Mouse (Mus musculus): Measurements from ENCODE around the gene Sst. TPM values are rescaled to one million over a fixed set of nuclear protein-coding genes. Genes with fewer than 3 reads are reported as not detected.
"Not testable (repeated sequence)": the region's sequence is repeated elsewhere in the genome, so short reads cannot be mapped to it uniquely, and the experiment has no call there.

The Sst gene
- total and polyA plus RNA-seq, 2 experiments from 2014 or later, result 230 to 516 TPM

DNA sequence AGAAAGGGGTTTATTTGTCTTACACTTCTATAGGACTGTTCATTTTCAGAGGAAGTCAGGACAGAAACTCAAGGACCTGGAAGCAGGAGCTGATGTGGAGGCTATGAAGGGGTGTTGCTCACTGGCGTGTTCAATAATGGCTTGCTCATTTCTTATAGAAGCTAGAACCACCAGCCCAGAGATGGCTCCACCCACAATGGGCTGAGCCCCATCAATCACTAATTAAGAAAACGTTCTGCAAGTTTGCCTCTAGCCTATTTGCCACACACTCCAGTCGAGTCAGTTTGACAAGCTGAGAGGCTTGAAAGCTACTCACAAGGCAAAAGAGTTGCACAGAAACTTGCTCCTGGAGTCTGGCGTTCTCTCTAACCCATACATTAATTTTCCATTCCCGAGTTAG lies 30.9 kb upstream of the Sst start:
- no peak for TF ChIP-seq CTCF (IDR thresholded peaks at IDR 0.05; ENCODE audit: low read depth)
- Histone ChIP-seq H3K4me2 (ENCODE audit: low read depth) (no peak overlapping the region), H3K36me3 (ENCODE audit: insufficient read depth) (no peaks in the 10 kb centered on the region), H3K27ac (ENCODE audit: low read depth, low read length) (no peak overlapping the region), H3K9me3 (ENCODE audit: low read length) (no peaks in the 10 kb centered on the region), H3K4me3 (ENCODE audit: low read depth, low read length) (no peak overlapping the region), H3K27me3 (ENCODE audit: insufficient read depth, low read length) (no peaks in the 10 kb centered on the region), H3K9ac (no peak overlapping the region), H3K4me1 (ENCODE audit: insufficient read depth) (no peaks in the 10 kb centered on the region)
- 57% methylated on average over 5 of the region's 5 CpGs for WGBS
- ATAC-seq (no peak), DNase-seq (no peak)

DNA sequence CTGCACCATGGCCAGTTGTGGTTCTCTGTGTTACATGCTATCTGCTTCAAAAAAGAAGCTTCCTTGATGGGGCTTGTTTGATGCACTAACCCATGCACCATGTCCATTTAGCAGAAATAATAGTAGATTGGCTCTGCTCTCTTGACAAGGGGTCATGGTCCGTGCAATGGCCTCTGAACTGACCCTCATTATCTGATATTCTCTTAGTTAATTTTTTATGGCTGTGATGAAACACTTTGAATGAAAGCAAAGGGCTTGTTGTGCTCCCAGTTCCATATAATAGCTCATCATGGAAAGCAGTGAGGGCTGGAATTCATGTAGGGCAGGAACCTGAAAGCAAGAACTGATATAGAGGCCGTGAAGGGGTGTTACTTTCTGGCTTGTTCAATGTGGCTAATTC lies 28.7 kb upstream of the Sst start:
- Histone ChIP-seq H3K36me3 (ENCODE audit: insufficient read depth) (no peaks in the 10 kb centered on the region), H3K27ac (ENCODE audit: low read depth, low read length) (no peak overlapping the region), H3K27me3 (ENCODE audit: insufficient read depth, low read length) (no peaks in the 10 kb centered on the region), H3K9ac (no peak overlapping the region), H3K9me3 (ENCODE audit: low read length) (no peaks in the 10 kb centered on the region), H3K4me2 (ENCODE audit: low read depth) (no peak overlapping the region), H3K4me1 (ENCODE audit: insufficient read depth) (no peaks in the 10 kb centered on the region), H3K4me3 (ENCODE audit: low read depth, low read length) (no peak overlapping the region)
- no peak for TF ChIP-seq CTCF (IDR thresholded peaks at IDR 0.05; ENCODE audit: low read depth)
- 83% methylated on average over 2 of the region's 2 CpGs for WGBS
- ATAC-seq (no peak), DNase-seq (no peak)

DNA sequence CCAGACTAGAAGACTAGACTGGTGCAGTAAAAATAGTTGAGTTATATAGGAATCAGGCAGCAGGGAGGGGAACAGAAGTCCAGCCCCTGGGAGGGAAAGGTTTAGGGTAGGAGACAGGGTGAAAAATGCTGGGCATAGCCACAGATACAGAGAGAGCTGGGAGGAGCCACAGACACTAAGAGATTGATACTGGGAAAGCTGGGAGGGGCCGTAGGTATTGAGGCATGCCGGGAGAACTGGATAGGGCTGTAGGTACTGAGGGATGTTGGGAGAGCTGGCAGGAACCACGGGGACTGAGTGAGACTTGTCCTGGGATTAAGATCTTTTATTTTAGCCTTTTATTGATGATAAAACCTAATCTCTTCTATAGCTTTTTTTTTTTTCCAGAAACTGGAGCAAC lies 22.6 kb upstream of the Sst start:
- H3K36me3 ChIP-seq (ENCODE audit: insufficient read depth), result no peaks in the 10 kb centered on the region
- H3K27ac ChIP-seq (ENCODE audit: low read depth, low read length), result no peak overlapping the region
- no peak overlapping the region for H3K4me2 ChIP-seq (ENCODE audit: low read depth)
- no peaks in the 10 kb centered on the region for H3K27me3 ChIP-seq (ENCODE audit: insufficient read depth, low read length)
- no peaks in the 10 kb centered on the region for H3K9me3 ChIP-seq (ENCODE audit: low read length)
- DNase-seq, result no peak
- no peaks in the 10 kb centered on the region for H3K4me1 ChIP-seq (ENCODE audit: insufficient read depth)
- 52% methylated on average over 3 of the region's 3 CpGs for WGBS
- H3K4me3 ChIP-seq (ENCODE audit: low read depth, low read length), result no peak overlapping the region
- TF ChIP-seq CTCF (IDR thresholded peaks at IDR 0.05; ENCODE audit: low read depth), result no peak
- H3K9ac ChIP-seq, result no peak overlapping the region
- ATAC-seq, result no peak

DNA sequence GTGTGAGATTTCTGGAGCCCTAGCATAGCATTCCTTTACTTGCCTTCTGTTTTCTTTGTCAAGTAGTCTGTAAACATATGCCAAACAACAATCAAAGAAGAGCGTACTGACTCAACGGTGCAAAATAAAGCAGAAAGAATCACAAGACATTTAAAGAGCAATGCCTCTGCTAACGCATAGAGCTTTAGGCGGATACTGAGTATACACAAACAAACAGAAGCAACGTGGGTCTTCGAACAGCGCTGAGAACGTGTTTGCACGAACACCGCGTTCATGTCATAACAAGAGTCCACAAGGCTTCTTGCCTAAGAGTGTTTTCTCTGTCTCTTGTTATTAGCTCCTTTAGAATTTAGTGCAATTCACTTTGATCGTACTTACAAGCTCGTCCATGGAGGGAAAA lies 22.0 kb upstream of the Sst start:
- no peak; the same call in 1 of the 2 replicates for ATAC-seq
- no peak for TF ChIP-seq CTCF (IDR thresholded peaks at IDR 0.05; ENCODE audit: low read depth)

DNA sequence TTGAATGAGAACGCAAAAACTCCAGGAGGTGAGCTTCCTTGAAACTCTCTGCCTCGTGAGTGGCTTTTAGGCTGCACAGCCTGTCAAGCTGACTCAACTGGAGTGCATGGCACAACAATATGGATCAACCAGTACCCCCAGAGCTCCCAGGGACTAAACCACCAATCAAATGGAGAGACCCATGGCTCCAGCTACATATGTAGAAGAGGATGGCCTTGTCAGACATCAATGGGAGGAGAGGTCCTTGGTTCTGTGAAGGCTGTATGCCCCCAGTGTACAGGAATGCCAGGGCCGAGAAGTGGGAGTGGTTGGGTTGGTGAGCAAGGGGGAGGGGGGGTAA lies 18.2 kb upstream of the Sst start:
- H3K9ac ChIP-seq; H3K4me1 ChIP-seq (ENCODE audit: insufficient read depth); H3K4me3 ChIP-seq (ENCODE audit: low read depth, low read length); DNase-seq; H3K4me2 ChIP-seq (ENCODE audit: low read depth); H3K36me3 ChIP-seq (ENCODE audit: insufficient read depth); ATAC-seq; H3K27me3 ChIP-seq (ENCODE audit: insufficient read depth, low read length); H3K27ac ChIP-seq (ENCODE audit: low read depth, low read length); H3K9me3 ChIP-seq (ENCODE audit: low read length): not testable (repeated sequence)
- 85% methylated on average over 3 of the region's 3 CpGs for WGBS

More for the DNA sequence above, 22.0 kb upstream of the Sst start:
- Histone ChIP-seq H3K9me3 (ENCODE audit: low read length) (no peaks in the 10 kb centered on the region), H3K9ac (no peak overlapping the region), H3K27me3 (ENCODE audit: insufficient read depth, low read length) (no peaks in the 10 kb centered on the region), H3K36me3 (ENCODE audit: insufficient read depth) (no peaks in the 10 kb centered on the region), H3K4me2 (ENCODE audit: low read depth) (no peak overlapping the region), H3K27ac (ENCODE audit: low read depth, low read length) (no peak overlapping the region), H3K4me1 (ENCODE audit: insufficient read depth) (no peaks in the 10 kb centered on the region), H3K4me3 (ENCODE audit: low read depth, low read length) (no peak overlapping the region)
- WGBS, result 62% methylated on average over 13 of the region's 13 CpGs
- DNase-seq, result no peak

DNA sequence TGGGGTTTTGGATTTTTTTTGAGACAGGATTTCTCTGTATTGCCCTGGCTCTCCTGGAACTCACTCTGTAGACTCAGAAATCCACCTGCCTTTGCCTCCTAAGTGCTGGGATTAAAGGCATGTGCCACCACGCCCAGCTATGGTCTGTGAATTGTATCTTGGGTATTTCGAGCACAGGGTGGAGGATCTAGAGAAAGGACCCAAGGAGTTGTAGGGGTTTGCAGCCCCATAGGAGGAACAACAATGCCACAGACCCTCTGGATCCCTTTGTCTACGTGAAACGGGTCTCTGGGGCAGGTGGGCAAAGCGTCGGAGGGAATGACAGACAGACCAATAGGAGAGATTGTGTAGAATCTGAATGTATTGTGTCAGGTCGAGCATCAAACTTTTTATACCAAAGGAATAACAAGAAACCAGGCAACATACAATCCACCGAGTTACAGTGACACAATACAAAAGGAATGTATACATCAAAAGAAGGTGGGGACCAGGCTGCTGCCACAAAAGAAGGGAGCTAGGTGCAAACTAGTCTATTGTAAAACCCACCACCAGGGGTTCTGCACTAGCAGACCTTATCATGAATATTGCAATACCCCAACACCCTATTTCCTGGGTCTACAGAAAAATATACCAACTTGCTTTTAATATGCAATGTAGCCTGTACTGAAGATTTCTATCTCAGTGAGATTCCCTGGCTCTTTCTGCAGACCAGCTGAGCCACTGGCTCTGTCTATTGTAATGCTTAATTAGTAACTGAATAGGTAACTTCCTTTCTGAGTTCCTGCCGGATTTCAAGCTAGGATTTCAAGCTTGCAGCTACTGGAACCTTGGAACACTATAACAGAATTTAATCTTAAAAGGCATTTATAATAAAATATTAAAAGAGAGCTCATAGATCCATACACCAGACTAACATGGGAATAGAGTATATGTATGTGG lies 17.6 kb upstream of the Sst start:
- DNase-seq; H3K4me2 ChIP-seq (ENCODE audit: low read depth); H3K36me3 ChIP-seq (ENCODE audit: insufficient read depth); H3K4me3 ChIP-seq (ENCODE audit: low read depth, low read length); H3K9me3 ChIP-seq (ENCODE audit: low read length); ATAC-seq; H3K9ac ChIP-seq; H3K4me1 ChIP-seq (ENCODE audit: insufficient read depth); H3K27ac ChIP-seq (ENCODE audit: low read depth, low read length); H3K27me3 ChIP-seq (ENCODE audit: insufficient read depth, low read length): not testable (repeated sequence)
- 79% methylated on average over 9 of the region's 9 CpGs for WGBS

DNA sequence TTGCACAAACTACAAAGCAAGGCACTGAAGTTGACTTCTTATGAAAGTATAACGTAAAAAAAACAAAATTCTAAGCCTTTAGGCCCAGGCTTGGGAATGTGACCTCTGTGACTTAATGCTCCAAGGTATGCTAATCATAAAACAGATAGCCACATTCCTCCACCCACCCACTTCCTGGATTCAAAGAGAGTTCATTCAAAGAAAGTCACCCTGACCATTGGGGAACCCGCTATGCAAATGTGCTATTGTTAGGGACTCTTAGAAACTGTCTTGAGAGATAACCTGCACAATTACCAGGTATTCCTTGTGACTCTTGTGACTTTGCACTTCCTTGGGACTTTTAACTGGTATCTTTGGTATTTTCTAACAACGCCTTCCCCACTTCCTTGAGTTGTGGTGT lies 15.8 kb upstream of the Sst start:
- 87% methylated on average over 3 of the region's 3 CpGs for WGBS
- ATAC-seq, DNase-seq: not testable (repeated sequence)

More for the DNA sequence above, 15.8 kb upstream of the Sst start:
- H3K36me3 ChIP-seq (ENCODE audit: insufficient read depth); H3K9ac ChIP-seq; H3K9me3 ChIP-seq (ENCODE audit: low read length); H3K4me1 ChIP-seq (ENCODE audit: insufficient read depth); H3K4me3 ChIP-seq (ENCODE audit: low read depth, low read length); H3K4me2 ChIP-seq (ENCODE audit: low read depth); H3K27ac ChIP-seq (ENCODE audit: low read depth, low read length); H3K27me3 ChIP-seq (ENCODE audit: insufficient read depth, low read length): not testable (repeated sequence)
